Mouse (Mus musculus): ENCODE measurements around the gene Babam1. TPM values are rescaled to one million over a fixed set of nuclear protein-coding genes. Genes with fewer than 3 reads are reported as not detected.

Gene Babam1
- polyA plus RNA-seq, 1 experiment = not detected

DNA sequence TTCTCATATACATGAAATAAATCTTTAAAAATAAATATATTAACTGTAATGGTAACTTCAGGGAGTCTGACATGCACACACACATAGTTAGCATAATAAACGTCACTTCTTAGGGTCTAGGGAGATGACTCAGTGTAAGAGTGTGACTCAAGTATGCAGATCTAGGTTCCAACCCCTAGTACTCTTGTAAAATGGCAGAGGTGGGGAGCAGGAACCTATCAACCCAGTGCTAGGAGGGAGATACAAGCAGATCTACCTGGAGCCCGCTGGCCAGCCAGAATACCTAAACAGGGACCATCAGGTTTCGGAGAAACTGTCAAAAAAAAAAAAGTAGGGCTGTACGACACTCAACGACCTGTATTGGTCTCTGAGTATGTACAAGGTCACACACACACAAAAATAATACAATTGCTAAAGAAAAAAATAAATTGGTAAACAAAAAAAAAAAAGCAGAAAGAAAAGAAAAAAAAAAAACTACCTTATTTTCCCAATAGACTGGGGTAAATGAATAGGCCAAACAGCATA lies 25.9 kb upstream of the Babam1 start:
- TF ChIP-seq CTCF (IDR thresholded peaks at IDR 0.05; ENCODE audit: insufficient read depth, low read depth, low read length) (no peak), POLR2A (IDR thresholded peaks at IDR 0.05; ENCODE audit: insufficient read depth, low read depth, low read length) (no peak)

DNA sequence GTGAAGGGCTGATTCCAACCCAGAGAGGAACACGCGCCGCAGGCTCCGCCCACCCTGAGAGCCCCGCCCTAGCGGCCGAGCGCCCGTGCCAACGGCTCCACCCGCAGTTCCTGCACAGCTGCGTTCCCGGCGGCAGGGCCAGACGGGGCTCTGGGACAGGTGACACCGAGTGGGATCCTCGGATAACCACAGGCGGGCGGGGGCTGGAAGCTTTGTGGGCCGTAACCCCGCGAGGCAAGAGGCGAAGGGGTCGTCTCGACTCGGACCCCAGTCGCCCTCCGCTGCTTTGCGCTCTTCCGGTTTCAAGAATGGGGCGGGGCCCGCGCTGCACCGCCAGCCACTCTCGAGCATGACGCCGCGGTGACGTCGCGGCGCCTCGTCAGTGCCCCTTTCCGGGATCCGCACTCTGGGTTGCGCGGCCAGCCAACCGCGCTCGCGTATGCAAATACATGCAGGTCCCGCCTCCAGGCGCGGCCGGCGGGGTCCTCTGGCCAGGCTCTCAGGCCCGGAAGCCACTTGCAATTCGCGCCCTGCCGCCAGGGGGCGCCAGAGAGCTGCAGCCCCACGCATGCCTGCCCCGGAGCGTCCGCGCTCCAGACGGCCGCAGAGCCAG lies 25.3 kb upstream of the Babam1 start, which contains the start of gene Ocel1:
Ocel1 (plus strand) TSS at position 63 of the 613 bp plus-strand sequence.
- WGBS = under 1% methylated on average over 68 of the region's 68 CpGs
- Histone ChIP-seq H3K27ac (ENCODE audit: insufficient read depth, low read depth, low read length) (peak within 1 kb of the TSS; percentile 80), H3K4me1 (ENCODE audit: control insufficient read depth, insufficient read depth, low read length) (peaks cover 26% of the 10 kb centered on the region), H3K4me3 (ENCODE audit: insufficient read depth, low read depth, low read length) (peak within 1 kb of the TSS; percentile 75)
- TF ChIP-seq CTCF (IDR thresholded peaks at IDR 0.05; ENCODE audit: insufficient read depth, low read depth, low read length) (peak; percentile 100), POLR2A (IDR thresholded peaks at IDR 0.05; ENCODE audit: insufficient read depth, low read depth, low read length) (peak; percentile 87)

More for the DNA sequence above, 25.9 kb upstream of the Babam1 start:
- 14% methylated on average over 5 of the region's 5 CpGs for WGBS
- peaks cover 20% of the 10 kb centered on the region for H3K4me1 ChIP-seq (ENCODE audit: control insufficient read depth, insufficient read depth, low read length)
- H3K4me3 ChIP-seq (ENCODE audit: insufficient read depth, low read depth, low read length) = peak overlapping the region; percentile 75
- no peak overlapping the region for H3K27ac ChIP-seq (ENCODE audit: insufficient read depth, low read depth, low read length)

DNA sequence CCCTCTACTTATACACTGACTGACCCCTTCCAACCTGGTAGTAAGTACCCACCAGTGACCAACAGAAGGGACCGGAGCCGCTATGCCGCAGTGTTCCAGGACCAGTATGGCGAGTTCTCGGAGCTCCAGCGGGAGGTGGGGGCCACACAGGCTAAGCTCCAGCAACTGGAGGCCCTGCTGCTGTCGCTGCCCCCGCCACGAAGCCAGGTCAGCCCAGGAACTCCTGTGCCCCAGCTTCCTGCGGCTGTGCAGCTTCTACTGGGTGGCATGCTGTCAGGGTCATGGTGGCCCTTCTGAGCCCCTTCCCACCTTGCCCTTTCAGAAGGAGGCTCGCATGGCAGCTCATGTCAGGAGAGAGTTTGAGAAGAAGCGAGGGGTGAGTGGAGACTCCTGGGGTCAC lies 24.2 kb upstream of the Babam1 start:
- Histone ChIP-seq H3K4me1 (ENCODE audit: control insufficient read depth, insufficient read depth, low read length) (peaks cover 26% of the 10 kb centered on the region), H3K27ac (ENCODE audit: insufficient read depth, low read depth, low read length) (no peak overlapping the region), H3K4me3 (ENCODE audit: insufficient read depth, low read depth, low read length) (no peak overlapping the region)
- no peak for TF ChIP-seq POLR2A (IDR thresholded peaks at IDR 0.05; ENCODE audit: insufficient read depth, low read depth, low read length)
- no peak for TF ChIP-seq CTCF (IDR thresholded peaks at IDR 0.05; ENCODE audit: insufficient read depth, low read depth, low read length)
- 90% methylated on average over 12 of the region's 12 CpGs for WGBS

DNA sequence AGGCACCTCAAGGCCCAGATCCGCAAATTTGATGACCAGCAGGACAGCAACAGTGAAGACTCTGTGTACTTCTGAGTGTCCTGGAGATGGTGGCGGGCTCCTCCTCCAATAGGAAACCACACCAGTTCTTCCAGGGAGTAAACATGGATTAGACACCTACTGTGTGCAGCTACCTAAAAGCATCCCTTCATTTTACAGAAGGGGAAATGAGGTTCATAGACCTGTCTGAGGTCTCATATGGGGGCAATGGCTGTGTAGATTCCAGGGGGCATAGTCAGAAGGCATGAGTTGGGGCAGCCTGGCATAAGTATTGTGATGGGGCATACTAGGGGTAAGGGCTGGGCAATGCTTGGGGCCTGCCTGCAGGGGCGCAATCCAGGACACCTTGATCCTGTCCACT lies 23.7 kb upstream of the Babam1 start:
- TF ChIP-seq POLR2A (IDR thresholded peaks at IDR 0.05; ENCODE audit: insufficient read depth, low read depth, low read length) = no peak
- no peak for TF ChIP-seq CTCF (IDR thresholded peaks at IDR 0.05; ENCODE audit: insufficient read depth, low read depth, low read length)
- Histone ChIP-seq H3K27ac (ENCODE audit: insufficient read depth, low read depth, low read length) (no peak overlapping the region), H3K4me1 (ENCODE audit: control insufficient read depth, insufficient read depth, low read length) (peaks cover 21% of the 10 kb centered on the region), H3K4me3 (ENCODE audit: insufficient read depth, low read depth, low read length) (no peak overlapping the region)
- WGBS = 89% methylated on average over 3 of the region's 3 CpGs

DNA sequence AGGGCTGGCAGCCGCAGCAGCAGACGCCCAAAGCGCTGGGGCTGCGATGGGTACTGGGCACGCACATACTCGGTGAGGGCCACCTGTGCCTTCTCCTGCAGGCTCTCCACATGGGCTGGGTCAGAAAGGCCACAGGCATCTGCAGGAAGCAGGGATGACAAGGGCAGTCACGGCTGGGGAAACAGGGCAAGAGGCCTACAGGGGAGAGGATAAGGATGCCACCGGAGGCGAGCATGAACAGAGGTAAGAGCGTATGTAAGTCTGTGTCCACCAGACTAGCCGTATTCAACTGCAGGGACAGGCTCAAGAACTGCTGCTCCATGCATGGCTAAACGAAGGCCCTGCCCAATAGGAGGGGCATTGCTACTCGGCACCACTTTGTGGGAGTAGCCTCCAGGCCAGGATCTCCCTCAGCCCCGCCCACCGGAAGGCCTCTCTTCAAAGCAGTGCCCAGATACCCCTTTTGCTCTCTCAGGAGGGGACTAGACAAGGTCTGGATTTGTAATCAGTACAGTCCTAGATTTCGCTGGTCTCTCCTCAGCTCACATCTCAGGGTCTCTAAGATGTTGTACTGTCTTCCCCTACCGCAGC lies 21.9 kb upstream of the Babam1 start:
- Histone ChIP-seq H3K27ac (ENCODE audit: insufficient read depth, low read depth, low read length) (no peak overlapping the region), H3K4me3 (ENCODE audit: insufficient read depth, low read depth, low read length) (no peak overlapping the region), H3K4me1 (ENCODE audit: control insufficient read depth, insufficient read depth, low read length) (peaks cover 25% of the 10 kb centered on the region)
- TF ChIP-seq CTCF (IDR thresholded peaks at IDR 0.05; ENCODE audit: insufficient read depth, low read depth, low read length) = no peak
- peak; percentile 16; the same call in 1 of the 2 replicates for TF ChIP-seq POLR2A (IDR thresholded peaks at IDR 0.05; ENCODE audit: insufficient read depth, low read depth, low read length)
- 86% methylated on average over 17 of the region's 17 CpGs for WGBS

DNA sequence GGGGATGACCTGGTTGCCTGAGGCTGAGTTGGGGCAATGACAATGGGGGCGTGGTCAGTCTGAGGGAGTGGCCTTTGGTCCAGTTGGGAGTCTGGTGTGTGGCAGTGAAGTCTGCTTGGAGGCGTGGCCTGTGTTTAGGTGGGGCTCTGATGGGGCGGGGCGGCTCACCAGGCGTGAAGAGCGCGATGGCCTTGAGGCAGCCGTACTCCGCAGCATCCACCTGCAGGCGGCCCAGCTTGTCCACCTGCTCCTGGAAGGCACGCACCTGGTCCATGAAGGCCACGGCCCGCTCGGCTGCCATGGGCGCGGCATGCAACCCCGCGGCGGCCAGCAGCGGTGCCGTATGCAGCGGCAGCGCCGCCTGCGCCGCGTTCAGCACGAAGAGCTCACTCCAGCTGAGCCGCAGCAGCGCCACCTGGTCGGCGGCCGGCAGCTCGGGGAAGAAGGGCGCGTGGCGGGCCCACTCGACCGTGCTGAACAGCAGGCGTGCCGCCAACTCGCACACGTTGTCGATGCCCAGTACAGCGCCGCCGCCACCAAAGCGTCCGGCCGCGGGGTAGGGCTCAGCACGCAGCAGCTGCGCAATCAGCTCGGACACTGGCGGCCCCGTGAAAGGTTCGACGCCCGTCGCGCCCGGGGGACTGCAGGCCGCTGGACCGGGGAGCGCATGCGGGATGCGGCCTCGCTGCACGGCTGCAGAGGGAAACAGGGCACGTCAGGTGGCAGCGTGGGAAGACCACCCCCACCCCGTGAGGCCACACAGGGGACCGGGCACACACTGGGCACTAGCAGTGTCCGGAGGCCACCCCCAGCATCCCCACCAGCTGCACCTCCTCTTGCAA lies 20.9 kb upstream of the Babam1 start:
- TF ChIP-seq CTCF (IDR thresholded peaks at IDR 0.05; ENCODE audit: insufficient read depth, low read depth, low read length) (no peak), POLR2A (IDR thresholded peaks at IDR 0.05; ENCODE audit: insufficient read depth, low read depth, low read length) (no peak)
- H3K4me1 ChIP-seq (ENCODE audit: control insufficient read depth, insufficient read depth, low read length) = peaks cover 36% of the 10 kb centered on the region
- H3K27ac ChIP-seq (ENCODE audit: insufficient read depth, low read depth, low read length) = no peak overlapping the region
- H3K4me3 ChIP-seq (ENCODE audit: insufficient read depth, low read depth, low read length) = peak overlapping the region; percentile 37
- WGBS = 13% methylated on average over 74 of the region's 74 CpGs

DNA sequence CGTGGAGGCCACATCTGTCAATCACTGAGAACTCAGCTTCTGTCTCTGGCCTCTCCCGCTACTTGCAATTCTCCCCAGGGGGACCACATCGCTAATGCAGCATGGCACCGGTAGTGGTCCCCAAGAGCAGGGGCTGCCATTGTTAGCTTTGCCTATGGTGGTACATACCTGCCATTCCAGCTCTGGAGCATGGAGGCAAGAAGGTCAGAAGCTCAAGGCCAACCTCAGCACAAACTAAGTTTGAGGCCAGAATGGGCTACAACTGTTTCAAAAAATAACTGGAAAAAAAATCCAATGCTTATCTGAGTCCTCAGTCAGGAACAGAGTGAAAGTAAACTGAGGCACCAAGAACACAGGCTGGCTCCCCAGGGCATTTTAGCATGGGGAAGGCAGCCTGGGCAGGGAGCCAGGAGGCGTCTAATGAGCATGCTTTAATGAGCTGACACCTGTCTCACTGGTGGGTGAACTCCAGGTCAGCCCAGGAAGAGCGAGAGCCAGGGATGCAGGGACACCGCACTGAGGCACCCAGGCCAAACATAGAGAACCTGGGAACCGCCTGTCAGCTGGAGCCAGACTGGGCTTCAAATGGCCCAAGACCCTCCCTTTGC lies 20.1 kb upstream of the Babam1 start:
- Histone ChIP-seq H3K4me1 (ENCODE audit: control insufficient read depth, insufficient read depth, low read length) (peaks cover 41% of the 10 kb centered on the region), H3K27ac (ENCODE audit: insufficient read depth, low read depth, low read length) (no peak overlapping the region), H3K4me3 (ENCODE audit: insufficient read depth, low read depth, low read length) (peak overlapping the region; percentile 37; the same call in 1 of the 2 replicates)
- TF ChIP-seq POLR2A (IDR thresholded peaks at IDR 0.05; ENCODE audit: insufficient read depth, low read depth, low read length) = no peak
- 60% methylated on average over 8 of the region's 8 CpGs for WGBS

DNA sequence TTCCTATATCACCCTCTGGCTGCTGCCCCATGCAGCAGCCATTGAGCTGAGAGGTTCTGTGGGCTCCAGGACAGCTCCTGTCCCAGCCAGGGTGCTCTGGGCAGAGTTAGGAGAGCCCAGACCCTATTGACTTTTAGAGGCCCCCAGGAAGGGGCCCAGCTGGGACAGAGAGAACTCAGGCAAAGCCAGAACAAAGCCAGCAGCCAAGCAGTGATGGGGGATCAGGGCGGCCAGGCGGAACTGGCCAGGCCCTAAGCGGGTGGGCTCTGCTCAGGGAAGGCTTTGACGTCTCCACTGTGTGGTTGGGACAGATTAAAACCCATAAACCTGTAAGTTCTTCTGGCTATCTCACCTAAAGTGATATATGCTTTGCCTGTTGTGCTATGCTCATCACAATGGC lies 17.7 kb upstream of the Babam1 start:
- 57% methylated on average over 4 of the region's 4 CpGs for WGBS
- no peak for TF ChIP-seq POLR2A (IDR thresholded peaks at IDR 0.05; ENCODE audit: insufficient read depth, low read depth, low read length)
- TF ChIP-seq CTCF (IDR thresholded peaks at IDR 0.05; ENCODE audit: insufficient read depth, low read depth, low read length) = no peak
- H3K4me3 ChIP-seq (ENCODE audit: insufficient read depth, low read depth, low read length) = no peak overlapping the region
- H3K4me1 ChIP-seq (ENCODE audit: control insufficient read depth, insufficient read depth, low read length) = peaks cover 45% of the 10 kb centered on the region
- no peak overlapping the region for H3K27ac ChIP-seq (ENCODE audit: insufficient read depth, low read depth, low read length)
